Mouse (Mus musculus): ENCODE data around the gene Crtc3.

DNA sequence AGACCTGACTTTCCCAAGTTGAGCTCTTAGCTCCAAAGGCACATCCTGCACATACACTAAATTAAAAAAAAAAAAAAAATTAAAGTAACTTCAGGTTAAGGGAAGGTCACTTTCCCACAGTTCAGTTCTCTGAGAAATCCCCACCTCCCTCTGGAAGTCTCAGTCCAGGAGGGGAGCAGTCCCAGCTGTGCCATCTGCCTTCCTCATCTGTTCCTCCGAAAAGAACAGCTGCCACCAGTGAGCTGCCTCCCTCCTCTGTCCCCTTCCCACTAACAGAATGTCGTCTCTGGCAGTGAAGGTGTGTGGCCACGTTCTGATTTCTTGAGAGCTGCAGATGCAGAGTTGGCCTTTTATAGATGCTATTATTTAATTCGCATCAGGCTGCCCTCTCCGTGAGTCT, 9.2 kb upstream of the Crtc3 start:
- no peak for TF ChIP-seq POLR2A (IDR thresholded peaks at IDR 0.05; ENCODE audit: borderline replicate concordance, extremely low read depth, low read depth, low read length)
- no peak for TF ChIP-seq CTCF (IDR thresholded peaks at IDR 0.05; ENCODE audit: insufficient read depth, low read length)

All from lung, adult 2 months (tissue).